Mouse (Mus musculus) c-Kit-negative CD71-positive TER-119-positive erythroid progenitor cells, embryonic 14.5 days (primary cell): ENCODE measurements around the gene Pcnx4.

ENCODE experiments used
- DNase-seq: peaks from one replicate; pipeline ENCODE4 v3.0.0-alpha.2; 2013; ENCODE audit warnings: low read depth, low spot score

Pcnx4 gene

GRCm38 (mm10) chr12:72536021-72536597 is at the start of gene Pcnx4:
Pcnx4 (plus strand) TSS chr12:72536383.
- DNase-seq, result peak; percentile 88

GRCm38 (mm10) chr12:72487498-72487897 is 48.7 kb upstream of the Pcnx4 start:
- DNase-seq, result no peak

GRCm38 (mm10) chr12:72489995-72490394 is 46.2 kb upstream of the Pcnx4 start:
- DNase-seq, result no peak

GRCm38 (mm10) chr12:72491063-72491719 is 45.0 kb upstream of the Pcnx4 start:
- no peak for DNase-seq

GRCm38 (mm10) chr12:72496866-72497600 is 39.1 kb upstream of the Pcnx4 start:
- DNase-seq, result no peak

GRCm38 (mm10) chr12:72509606-72510005 is 26.6 kb upstream of the Pcnx4 start:
- no peak for DNase-seq

- no peak for DNase-seq
Observed at GRCm38 (mm10) chr12:72515446-72515845, 20.7 kb upstream of the Pcnx4 start.

GRCm38 (mm10) chr12:72518114-72518728 is 18.0 kb upstream of the Pcnx4 start:
- DNase-seq, result no peak

- no peak for DNase-seq
Observed at GRCm38 (mm10) chr12:72519352-72519751, 16.8 kb upstream of the Pcnx4 start.

GRCm38 (mm10) chr12:72519855-72520254 is 16.3 kb upstream of the Pcnx4 start:
- DNase-seq, result no peak

GRCm38 (mm10) chr12:72520645-72521044 is 15.5 kb upstream of the Pcnx4 start:
- peak; percentile 42 for DNase-seq

GRCm38 (mm10) chr12:72525588-72525987 is 10.6 kb upstream of the Pcnx4 start:
- no peak for DNase-seq

GRCm38 (mm10) chr12:72532303-72532702 is 3.9 kb upstream of the Pcnx4 start:
- no peak for DNase-seq

GRCm38 (mm10) chr12:72533986-72534385 is 2.2 kb upstream of the Pcnx4 start:
- no peak for DNase-seq

- DNase-seq, result no peak
Observed at GRCm38 (mm10) chr12:72535599-72535998, 584 bp upstream of the Pcnx4 start.

GRCm38 (mm10) chr12:72538571-72538970 is 2.4 kb downstream of the Pcnx4 start:
- DNase-seq, result no peak

- no peak for DNase-seq
Observed at GRCm38 (mm10) chr12:72554347-72554746, 18.2 kb downstream of the Pcnx4 start.

GRCm38 (mm10) chr12:72564281-72564795 is 28.2 kb downstream of the Pcnx4 start:
- no peak for DNase-seq

GRCm38 (mm10) chr12:72582021-72582420 is 45.8 kb downstream of the Pcnx4 start:
- no peak for DNase-seq

GRCm38 (mm10) chr12:72583099-72583498 is 46.9 kb downstream of the Pcnx4 start:
- no peak for DNase-seq

- no peak for DNase-seq
Observed at GRCm38 (mm10) chr12:72585339-72585738, 49.2 kb downstream of the Pcnx4 start.

- DNase-seq, result no peak
Observed at GRCm38 (mm10) chr12:72592991-72593390, 56.8 kb downstream of the Pcnx4 start.
